Mouse (Mus musculus) heart, adult 18-20 months (tissue): Measurements from ENCODE around the gene Clec9a. TPM values are rescaled to one million over a fixed set of nuclear protein-coding genes. Genes with fewer than 3 reads are reported as not detected.

Experiments
- DNase-seq, 2 experiments: peaks; one replicate each; pipeline ENCODE4 v3.0.0; 2021 to 2022; ENCODE audit warnings: mixed read lengths in 1 of 2
- long read RNA-seq, 2 experiments: library from polyadenylated mRNA; stranded (forward); transcript quantifications; one replicate each; pipeline ENCODE4 v2.0.0; 2021
- total RNA-seq, 2 experiments: library from RNA; stranded (reverse); gene quantifications; 2 replicates each; pipeline ENCODE4 v1.2.3; 2021

Gene Clec9a
- total RNA-seq: under 1 TPM in 1 of 2 experiments, not detected in 1; 0.62 TPM
- long read RNA-seq, experiment 1: 0 reads
- long read RNA-seq, experiment 2, partial matches to known transcripts: 0 of 1 reads
- long read RNA-seq, experiment 2, other reads (novel, unspliced or antisense): 1 of 1 reads

- no peak for DNase-seq
Observed at GRCm38 (mm10) chr6:129408562-129408961, at the start of gene Clec9a. Gene Clec9a (plus strand): TSS chr6:129408862.

- no peak for DNase-seq
Observed at GRCm38 (mm10) chr6:129359515-129359914, 49.1 kb upstream of the Clec9a start.

DNA sequence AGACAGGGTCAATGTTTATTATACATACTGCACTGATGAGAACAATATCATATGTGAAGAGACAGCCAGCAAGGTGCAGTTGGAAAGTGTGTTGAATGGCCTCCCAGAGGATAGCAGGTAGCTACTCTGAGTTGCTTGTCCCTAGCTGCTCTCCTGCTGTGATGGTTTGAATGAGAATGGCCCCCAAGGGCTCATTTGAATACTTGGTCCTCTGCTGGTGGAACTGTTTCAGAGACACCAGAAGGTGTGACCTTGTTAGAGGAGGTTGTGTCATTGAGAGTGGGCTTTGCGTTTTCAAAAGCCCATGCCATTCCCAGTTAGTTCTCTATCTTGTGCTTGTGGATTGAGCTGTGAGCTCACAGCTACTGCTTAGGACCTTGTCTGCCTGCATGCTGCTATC lies 44.7 kb upstream of the Clec9a start:
- DNase-seq: no peak

- peak; percentile 51 to 63 for DNase-seq
Observed at GRCm38 (mm10) chr6:129365959-129366359, 42.7 kb upstream of the Clec9a start.

DNA sequence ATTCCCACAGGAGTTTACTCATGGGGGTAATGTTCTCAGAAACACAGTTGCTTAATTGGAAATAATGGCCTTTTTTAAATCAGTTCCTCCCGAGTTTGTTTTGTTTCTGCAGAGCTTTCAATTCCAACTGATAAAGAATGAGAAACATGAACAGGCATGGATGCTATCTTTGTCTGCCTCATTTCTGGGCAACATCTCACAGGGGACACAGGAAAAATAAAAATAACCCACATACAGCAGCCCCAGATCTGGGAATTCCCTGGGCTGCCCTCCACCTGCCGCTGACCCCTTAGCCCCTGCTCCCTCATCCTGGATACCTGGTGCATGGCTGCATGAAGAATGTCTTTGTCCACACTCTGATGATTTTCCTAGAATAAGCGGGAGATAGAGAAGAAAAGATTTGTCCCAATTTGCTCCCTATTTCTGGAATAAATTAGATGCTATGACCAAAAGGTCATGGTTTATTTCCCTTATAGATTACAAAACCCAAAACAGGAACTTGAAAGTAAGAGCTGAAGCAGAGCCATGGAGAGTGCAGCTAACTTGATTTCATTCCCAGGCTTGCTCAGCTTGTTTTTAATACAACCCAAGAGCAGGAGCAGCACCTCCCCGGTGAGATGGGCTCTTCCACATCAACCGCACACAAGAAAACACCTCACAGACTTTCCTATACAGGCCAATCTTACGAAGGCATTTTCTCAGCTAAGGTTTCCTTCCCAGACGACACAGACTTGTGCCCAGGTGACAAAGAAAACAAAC lies 39.1 kb upstream of the Clec9a start:
- DNase-seq: no peak

DNA sequence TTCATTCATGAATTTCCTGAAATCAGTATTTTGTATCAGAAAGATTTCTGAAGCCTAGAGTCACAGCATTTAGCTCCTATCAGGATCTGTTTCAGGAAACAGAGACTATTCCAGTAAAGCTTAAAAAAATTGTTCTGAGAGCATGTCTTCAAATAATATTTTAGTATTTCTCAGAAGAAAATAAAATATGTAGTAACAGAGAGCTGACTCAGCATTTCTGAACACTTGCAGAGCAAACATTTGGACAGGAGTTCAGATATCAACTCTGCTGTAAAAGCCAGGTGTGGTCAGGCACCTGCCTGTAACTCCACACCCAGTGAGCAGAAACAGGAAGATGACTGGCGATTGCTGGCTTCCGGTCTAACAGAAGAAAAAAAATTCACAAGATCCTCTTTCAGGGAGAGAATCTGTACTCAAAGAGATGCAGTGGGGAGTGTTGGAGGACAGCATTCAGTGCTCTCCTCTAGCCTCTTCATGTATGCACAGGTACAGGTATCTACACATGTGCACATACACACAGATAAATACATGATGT lies 33.7 kb upstream of the Clec9a start:
- no peak for DNase-seq

- DNase-seq: no peak
Observed at GRCm38 (mm10) chr6:129380454-129380853, 28.2 kb upstream of the Clec9a start.

DNA sequence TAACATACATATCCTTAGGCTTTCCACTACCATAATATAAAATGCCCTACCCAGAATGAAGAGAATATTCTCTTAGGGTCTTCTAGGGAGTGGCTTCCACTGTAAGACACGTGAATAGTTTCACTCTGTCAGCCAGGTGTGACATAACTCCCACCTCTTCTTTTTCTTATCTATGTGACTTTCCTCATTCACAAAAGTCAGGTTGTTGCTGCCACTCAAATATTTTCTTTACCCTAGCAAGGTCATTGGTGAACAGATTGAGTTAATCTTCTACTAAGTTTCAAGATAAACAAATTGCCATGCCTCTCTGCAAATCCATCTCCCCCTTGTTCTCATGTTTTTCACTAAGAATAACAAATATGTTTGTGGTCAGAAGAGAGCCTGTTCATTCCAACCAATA lies 26.9 kb upstream of the Clec9a start:
- DNase-seq: no peak

DNA sequence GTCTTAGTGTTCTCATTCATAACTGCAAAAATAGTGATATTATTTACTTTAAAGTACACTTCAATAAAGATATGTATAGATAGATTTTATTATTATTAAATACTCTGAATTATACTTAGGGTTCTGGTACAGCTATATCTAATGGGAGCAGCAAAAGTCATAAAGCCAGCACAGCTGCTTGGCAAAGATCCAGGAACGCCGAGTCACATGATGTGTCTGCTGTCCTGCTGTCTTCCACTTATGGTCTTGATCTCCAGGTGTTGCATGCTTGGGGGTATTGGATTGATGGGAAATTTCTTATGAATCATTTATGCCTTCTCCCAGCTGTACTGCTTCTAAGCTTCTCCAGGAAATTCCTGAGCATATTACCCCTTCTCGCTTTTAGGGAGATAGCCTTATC lies 25.2 kb upstream of the Clec9a start:
- no peak for DNase-seq

DNA sequence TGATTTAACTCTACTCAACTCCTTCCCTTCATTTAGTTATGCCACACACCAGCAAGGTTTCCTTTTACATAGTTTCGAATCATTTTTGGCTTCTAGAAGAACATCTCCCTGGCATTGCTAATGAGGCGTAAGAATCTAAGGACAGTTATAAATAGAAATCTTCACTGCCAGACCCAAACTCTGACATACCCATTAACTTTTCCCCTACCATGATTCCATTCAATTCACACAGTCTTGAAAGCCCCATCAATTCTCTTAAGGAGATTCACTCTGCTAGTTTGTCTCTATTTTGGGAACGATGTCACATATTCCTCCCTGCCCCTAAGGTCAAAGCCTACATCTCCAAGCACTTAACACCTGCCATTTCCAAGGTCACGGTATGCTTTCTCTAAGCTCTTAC lies 23.7 kb upstream of the Clec9a start:
- no peak for DNase-seq

DNA sequence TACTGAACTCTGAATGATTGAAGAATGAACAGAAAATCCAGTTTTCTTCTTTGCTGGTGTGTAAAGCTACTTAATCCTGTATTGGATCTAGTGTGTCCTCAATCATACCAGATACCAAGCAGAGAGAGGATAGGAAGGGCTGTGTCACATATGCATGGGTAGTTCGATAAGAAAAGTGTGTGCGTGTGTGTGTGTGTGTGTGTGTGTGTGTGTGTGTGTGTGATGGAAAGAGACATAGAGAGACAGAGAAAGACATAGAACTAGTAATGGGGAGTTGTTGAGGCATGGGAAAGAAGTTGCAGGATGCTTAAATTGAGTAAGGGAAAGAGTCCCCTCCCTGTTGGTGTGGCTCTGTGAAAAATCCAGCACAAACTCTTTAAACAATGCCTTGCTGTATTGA lies 22.9 kb upstream of the Clec9a start, which contains the start of gene Clec12b:
Clec12b (minus strand) TSS at position 101 of the 400 bp plus-strand sequence.
- no peak for DNase-seq

DNA sequence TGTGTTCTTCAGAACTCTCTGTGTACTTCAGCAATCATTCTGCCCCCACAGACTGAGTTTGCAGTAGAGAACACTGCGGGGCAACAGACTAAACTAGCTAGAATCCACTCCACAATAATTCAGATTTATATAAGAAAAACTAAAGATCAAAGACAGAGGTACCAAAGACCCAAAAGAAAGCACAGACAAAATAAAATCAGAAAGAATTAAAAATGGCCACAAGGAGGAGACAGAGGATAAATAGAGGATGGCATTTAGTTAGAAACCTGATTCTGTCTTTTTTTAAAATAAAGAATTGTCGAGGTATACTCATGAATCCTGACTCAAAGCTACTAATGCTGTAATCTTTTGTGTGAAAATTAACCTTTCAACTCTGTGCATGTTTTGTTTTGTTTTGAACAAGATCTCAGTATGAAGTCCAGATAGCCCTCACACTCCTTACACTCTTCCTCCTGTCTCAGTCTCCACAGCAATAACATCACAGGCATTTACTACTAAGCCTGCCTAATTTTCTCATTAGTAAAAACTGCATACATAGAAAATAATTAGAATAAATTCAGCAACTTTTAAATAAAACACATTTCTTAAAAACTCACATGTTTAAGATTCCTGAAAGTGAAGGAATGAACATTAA lies 15.5 kb upstream of the Clec9a start:
- peak in 1 of 2 experiments; percentile 55 for DNase-seq

DNA sequence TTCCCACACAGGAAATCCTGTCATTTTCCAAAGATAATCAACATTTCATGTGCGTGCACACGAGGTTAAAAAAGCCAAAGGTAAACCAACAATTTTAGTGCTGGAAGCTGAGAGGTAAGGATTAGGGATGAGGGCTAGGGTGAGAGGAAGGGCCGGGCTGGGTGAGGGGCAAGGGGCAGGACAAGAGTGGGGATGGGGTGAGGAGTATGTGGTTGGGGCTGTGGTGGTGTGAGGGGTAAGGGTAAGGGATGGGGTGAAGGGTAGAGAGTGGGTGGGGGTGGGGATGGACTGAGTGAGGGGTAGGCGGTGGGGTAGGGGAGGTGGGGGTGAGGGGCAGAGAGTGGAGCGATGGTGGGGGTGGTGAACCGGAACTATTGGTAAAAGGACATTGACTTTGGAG lies 14.9 kb upstream of the Clec9a start:
- no peak for DNase-seq

DNA sequence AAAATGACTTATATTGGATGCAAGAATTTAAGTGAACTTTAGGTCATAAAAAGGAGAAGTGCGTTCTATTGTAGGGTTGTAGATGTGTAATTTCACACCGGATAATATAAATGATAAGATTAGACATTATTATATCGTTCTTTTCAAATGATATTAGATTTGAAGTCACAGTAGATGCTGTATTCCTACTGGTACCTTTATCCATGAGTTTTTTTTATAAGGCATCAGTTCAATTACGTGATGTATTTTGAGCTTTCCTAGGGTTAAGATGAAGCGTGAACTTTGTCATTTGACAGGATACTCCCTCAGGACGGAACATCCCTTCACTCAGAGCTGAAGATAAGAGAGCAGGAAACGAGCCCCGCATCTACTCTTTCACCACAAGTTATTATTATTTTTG lies 11.7 kb upstream of the Clec9a start, which contains the start of gene Clec1b:
Clec1b (plus strand) TSS at position 301 of the 400 bp plus-strand sequence.
- no peak for DNase-seq

GRCm38 (mm10) chr6:129399945-129400344 lies 8.7 kb upstream of the Clec9a start:
- peak; percentile 54 to 65 for DNase-seq

GRCm38 (mm10) chr6:129402404-129402803 lies 6.3 kb upstream of the Clec9a start:
- DNase-seq: no peak

DNA sequence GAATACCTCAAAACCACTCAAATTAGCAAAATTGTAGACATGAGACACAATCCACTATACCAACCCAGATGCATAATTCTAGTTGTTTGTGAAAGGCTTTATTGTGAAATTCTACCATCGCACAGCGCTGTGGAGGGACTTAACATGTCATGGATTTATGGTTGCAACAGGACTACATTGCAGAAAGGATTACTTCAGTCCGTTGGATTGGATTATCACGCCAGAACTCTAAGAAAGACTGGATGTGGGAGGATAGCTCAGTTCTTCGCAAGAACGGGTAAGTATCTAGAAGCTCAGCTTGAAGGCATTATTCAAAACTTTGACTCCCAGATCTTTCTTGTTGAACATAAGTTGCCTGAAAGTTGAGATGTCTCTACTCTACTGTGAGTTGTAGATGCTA lies 5.3 kb upstream of the Clec9a start:
- DNase-seq: no peak

DNA sequence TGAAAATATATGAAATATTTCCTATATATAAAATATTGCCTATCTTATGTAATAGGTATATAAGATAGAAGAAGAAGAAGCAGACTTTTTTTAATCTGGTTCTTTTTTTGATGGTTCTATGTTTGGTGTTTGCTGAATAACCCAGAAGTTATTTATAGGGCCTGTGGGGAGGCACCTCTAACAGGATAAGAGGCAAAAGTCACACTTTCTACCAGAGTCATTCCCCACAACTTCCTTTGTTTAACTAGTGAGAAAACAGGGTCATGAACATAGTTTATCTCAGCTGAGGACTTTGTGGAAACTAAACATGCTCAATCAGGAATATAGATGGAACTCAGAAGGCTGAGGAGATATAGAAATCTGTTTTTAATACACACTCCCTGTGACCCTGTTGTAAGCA lies 2.7 kb upstream of the Clec9a start:
- DNase-seq: no peak

DNA sequence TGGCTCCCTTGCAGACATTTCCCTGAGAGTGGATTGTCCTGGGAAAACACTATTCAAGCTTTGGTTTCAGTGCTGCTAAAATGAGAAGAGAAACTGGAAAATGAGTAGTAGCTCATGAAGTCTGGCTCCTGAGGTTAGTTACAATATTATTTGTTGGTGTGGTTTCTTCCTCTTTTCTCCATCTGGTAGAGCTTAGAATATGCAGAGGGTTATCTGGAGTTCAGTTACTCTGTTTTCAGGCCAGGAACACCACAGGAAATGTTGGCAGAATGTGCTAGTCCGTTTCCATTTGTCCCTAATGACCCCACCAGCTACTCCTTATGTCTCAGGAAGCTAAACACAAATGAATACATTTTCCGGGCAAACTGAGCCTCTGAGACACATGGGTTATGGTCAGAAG lies 1.3 kb upstream of the Clec9a start:
- DNase-seq: peak; percentile 17 to 61

DNA sequence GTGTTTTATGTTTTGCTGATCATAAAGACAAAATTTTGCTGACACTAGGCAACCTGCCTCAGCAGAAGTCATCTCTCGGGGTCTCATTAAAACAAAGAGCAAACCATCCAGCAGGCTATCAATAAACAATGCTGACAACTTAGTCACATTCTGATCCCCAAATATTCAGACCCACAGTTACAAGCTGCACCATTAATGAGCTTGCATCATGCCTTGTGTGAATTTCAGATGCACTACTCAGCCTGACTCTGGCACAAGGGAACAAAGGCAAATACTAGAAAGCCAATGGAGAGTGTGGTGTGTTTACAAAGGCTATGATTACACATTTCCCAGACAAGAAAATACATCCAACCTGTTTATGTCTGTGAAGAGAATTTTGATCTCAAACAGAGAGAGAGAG lies 5.5 kb downstream of the Clec9a start:
- DNase-seq: no peak

GRCm38 (mm10) chr6:129422311-129422710 lies 13.6 kb downstream of the Clec9a start:
- no peak for DNase-seq

DNA sequence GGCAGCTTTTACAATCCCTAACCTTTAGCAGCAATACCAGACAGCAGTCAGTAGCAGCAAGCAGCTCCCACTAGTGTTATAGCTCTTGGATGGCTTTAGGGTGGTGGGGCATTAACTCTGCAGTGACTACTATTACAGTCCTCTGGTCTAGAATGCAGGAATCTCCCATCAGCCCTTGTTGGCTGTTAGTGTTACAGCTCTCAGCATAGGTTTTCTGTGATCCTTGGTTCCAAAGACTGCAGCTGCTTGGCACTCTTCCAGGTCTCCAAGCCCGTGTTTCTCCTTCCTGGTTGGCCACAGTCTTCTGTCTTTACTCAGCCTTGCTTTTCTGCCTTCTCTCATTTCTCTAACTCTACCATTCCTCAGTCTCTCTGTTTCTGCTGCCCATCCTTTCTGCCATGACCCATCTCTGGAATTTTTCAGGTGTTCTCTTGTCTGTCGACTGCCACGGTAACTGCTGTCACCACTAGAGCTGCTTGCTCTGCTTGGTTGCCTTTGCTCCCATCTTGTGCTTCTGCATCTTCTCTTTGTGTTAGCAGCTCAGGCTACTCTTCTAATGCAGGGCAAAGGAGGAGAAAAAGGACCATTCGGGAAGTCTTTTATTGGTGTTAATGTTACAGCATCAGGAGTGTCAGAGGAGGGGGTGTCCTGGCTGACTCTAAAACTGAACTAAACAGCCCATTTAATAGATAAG lies 14.5 kb downstream of the Clec9a start:
- peak; percentile 38 to 42 for DNase-seq

- DNase-seq: peak; percentile 78 to 91
Observed at GRCm38 (mm10) chr6:129423734-129424072, 15.0 kb downstream of the Clec9a start.
